Mouse (Mus musculus): Measurements from ENCODE around the gene Ddx46.

- TF ChIP-seq CTCF (IDR thresholded peaks at IDR 0.05; ENCODE audit: insufficient read depth, low read depth, low read length) (no peak), POLR2A (IDR thresholded peaks at IDR 0.05; ENCODE audit: insufficient read depth, low read depth, low read length) (no peak)
These were observed 51.3 kb downstream of the Ddx46 start for GRCm38 (mm10) chr13:55686107-55686633.
